Mouse (Mus musculus) MEL (cell line): ENCODE results near the gene Ap3m1.
A peak's percentile ranks its signal among the peaks of the same experiment; 100 is the strongest.

ENCODE experiments used
- CTCF ChIP-seq, 3 experiments: IDR thresholded peaks in 2 of 3; conservative IDR thresholded peaks in 1 of 3; 2 replicates each; pipeline ENCODE4 v1.5.1; 2011 to 2012; ENCODE audit warnings: low read length in 3 of 3, low read depth in 2 of 3, mild to moderate bottlenecking in 2 of 3, improper control_type of control experiment in 1 of 3, inconsistent platforms in 1 of 3, mixed read lengths in 1 of 3, moderate library complexity in 1 of 3; ENCODE audit not compliant: control insufficient read depth in 1 of 3, insufficient read depth in 1 of 3, poor library complexity in 1 of 3, severe bottlenecking in 1 of 3
- ELF1 ChIP-seq: IDR thresholded peaks from 2 replicates; pipeline ENCODE4 v1.6.1; 2014; ENCODE audit warnings: low read depth, mild to moderate bottlenecking, inconsistent platforms, low read length, improper control_type of control experiment, moderate library complexity
- EP300 ChIP-seq, 2 experiments: IDR thresholded peaks; 2 replicates each; pipeline ENCODE4 v1.6.1; 2011; ENCODE audit warnings: improper control_type of control experiment in 2 of 2, low read length in 2 of 2, low read depth in 1 of 2, mild to moderate bottlenecking in 1 of 2
- ETS1 ChIP-seq: IDR thresholded peaks from 2 replicates; pipeline ENCODE4 v1.6.1; 2012; ENCODE audit warnings: low read depth, mild to moderate bottlenecking, inconsistent platforms, low read length, improper control_type of control experiment, moderate library complexity
- JUND ChIP-seq: IDR thresholded peaks from 2 replicates; pipeline ENCODE4 v1.6.1; 2011; ENCODE audit warnings: low read depth, mild to moderate bottlenecking, improper control_type of control experiment, low read length
- MYC ChIP-seq: IDR thresholded peaks from 2 replicates; pipeline ENCODE4 v1.6.1; 2011; ENCODE audit warnings: low read depth, mild to moderate bottlenecking, low read length, improper control_type of control experiment, moderate library complexity
- NELFE ChIP-seq: IDR thresholded peaks from 2 replicates; pipeline ENCODE4 v1.6.1; 2011; ENCODE audit warnings: low read depth, low read length, improper control_type of control experiment
- RAD21 ChIP-seq: IDR thresholded peaks from 2 replicates; pipeline ENCODE4 v1.6.1; 2011; ENCODE audit warnings: mild to moderate bottlenecking, low read depth, low read length, improper control_type of control experiment
- ZNF384 ChIP-seq: IDR thresholded peaks from 2 replicates; pipeline ENCODE4 v1.6.1; 2012; ENCODE audit warnings: low read depth, mild to moderate bottlenecking, inconsistent platforms, low read length, improper control_type of control experiment

DNA sequence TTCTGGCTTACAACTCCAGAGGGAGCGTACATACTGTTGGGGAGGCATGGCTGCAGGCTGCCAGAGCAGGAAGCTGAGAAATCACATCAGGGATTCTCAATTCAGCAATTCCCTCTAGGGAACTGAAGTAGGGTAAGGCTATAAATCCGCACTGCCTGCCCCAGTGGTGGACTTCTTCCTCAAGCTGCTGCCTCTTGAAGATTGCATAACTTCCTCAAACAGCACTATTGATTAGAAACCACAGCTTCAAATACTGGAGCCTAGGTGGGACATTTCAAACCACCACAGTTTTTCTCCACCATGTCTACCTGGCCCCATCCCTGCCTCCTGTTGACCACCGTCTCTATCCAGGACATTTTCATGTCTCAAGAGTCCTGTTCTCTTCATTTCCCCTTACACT lies 38.1 kb upstream of the Ap3m1 start:
- no peak for TF ChIP-seq ZNF384
- peak; percentile 81 to 84 for TF ChIP-seq EP300 (IDR thresholded peaks at IDR 0.05; ENCODE audit: low read depth in 1 of 2, low read length in 2 of 2)
- TF ChIP-seq RAD21: no peak
- no peak; the same call in 1 of the 2 replicates for TF ChIP-seq ETS1
- no peak for TF ChIP-seq JUND
- no peak for TF ChIP-seq NELFE
- TF ChIP-seq ELF1: peak; percentile 53; the same call in 1 of the 2 replicates
- TF ChIP-seq MYC: no peak
- TF ChIP-seq CTCF (IDR thresholded peaks at IDR 0.05 in 2 of 3, conservative IDR thresholded peaks at IDR 0.05 in 1 of 3; ENCODE audit: control insufficient read depth in 1 of 3, insufficient read depth in 1 of 3, low read depth in 2 of 3, low read length in 3 of 3, poor library complexity in 1 of 3, severe bottlenecking in 1 of 3): no peak
